Mouse (Mus musculus) heart, adult 10 weeks (tissue): ENCODE results near the gene Rnf222. TPM values are rescaled to one million over a fixed set of nuclear protein-coding genes. Genes with fewer than 3 reads are reported as not detected.

Source experiments
- polyA plus RNA-seq: library from polyadenylated mRNA; stranded (reverse); fragments of 350-450 nt; fragmentation: Illumina TruSeq; extraction: RNeasy Lipid Tissue Mini Kit (QIAGEN cat#74804); gene quantifications from one replicate; pipeline ENCODE4 v1.2.3, GENCODE M21; 2014; ENCODE audit warnings: low read depth, low replicate concordance

Rnf222 gene
- not detected for polyA plus RNA-seq

GRCm38 (mm10) chr11:68888253-68888652 is at the start of gene Rnf222:
TSS of gene Rnf222 (plus strand) at chr11:68888553.

GRCm38 (mm10) chr11:68871748-68872147 is 16.6 kb upstream of the Rnf222 start, which contains the start of gene Ndel1:
TSS of gene Ndel1 (minus strand) at chr11:68871858.

GRCm38 (mm10) chr11:68901351-68902046 is 13.1 kb downstream of the Rnf222 start, which contains the start of gene Rpl26:
TSS of gene Rpl26 (plus strand) at chr11:68901583.

GRCm38 (mm10) chr11:68926981-68927380 is 38.6 kb downstream of the Rnf222 start, which contains the start of gene Odf4:
TSS of gene Odf4 (minus strand) at chr11:68927081.

Other genes with a start within 250 kb of the Rnf222 start
- gene Myh10, start 197.0 kb upstream of the Rnf222 start, polyA plus RNA-seq = 24.2 TPM
- 64.2 TPM for gene Ndel1, start 16.7 kb upstream of the Rnf222 start, polyA plus RNA-seq
- 1,087 TPM for gene Rpl26, start 13.0 kb downstream of the Rnf222 start, polyA plus RNA-seq
- not detected for gene Odf4, start 38.5 kb downstream of the Rnf222 start, polyA plus RNA-seq
- 33.1 TPM for gene Arhgef15, start 68.9 kb downstream of the Rnf222 start, polyA plus RNA-seq
- 8.4 TPM for gene Slc25a35, start 79.6 kb downstream of the Rnf222 start, polyA plus RNA-seq
- gene Rangrf, start 86.6 kb downstream of the Rnf222 start, polyA plus RNA-seq = 117 TPM
- 10.1 TPM for gene Pfas, start 119.9 kb downstream of the Rnf222 start, polyA plus RNA-seq
- gene Ctc1, start 127.4 kb downstream of the Rnf222 start, polyA plus RNA-seq = 18.4 TPM
- not detected for gene Aurkb, start 157.1 kb downstream of the Rnf222 start, polyA plus RNA-seq
- gene Borcs6, start 171.2 kb downstream of the Rnf222 start, polyA plus RNA-seq = 16.5 TPM
- gene Tmem107, start 182.3 kb downstream of the Rnf222 start, polyA plus RNA-seq = 9.9 TPM
- 95.0 TPM for gene Vamp2, start 199.9 kb downstream of the Rnf222 start, polyA plus RNA-seq
- gene Per1, start 206.7 kb downstream of the Rnf222 start, polyA plus RNA-seq = 22.2 TPM
- not detected for gene Hes7, start 231.9 kb downstream of the Rnf222 start, polyA plus RNA-seq
- gene 9130213A22Rik, start 234.0 kb downstream of the Rnf222 start, polyA plus RNA-seq = 0.39 TPM
- gene Aloxe3, start 237.3 kb downstream of the Rnf222 start, polyA plus RNA-seq = not detected